Mouse (Mus musculus) spleen, postnatal 0 days (tissue): ENCODE measurements around the gene Tbpl2. TPM values are rescaled to one million over a fixed set of nuclear protein-coding genes. Genes with fewer than 3 reads are reported as not detected.

Experiments
- polyA plus RNA-seq: library from polyadenylated mRNA; unstranded; fragments of >200 nt; fragmentation: Nextera tagmentation; extraction: Ambion mirVana; gene quantifications from 2 replicates; pipeline ENCODE4 v1.2.1, GENCODE M21; 2015

The Tbpl2 gene
- not detected in 2 replicates for polyA plus RNA-seq

GRCm38 (mm10) chr2:24096495-24096894, at the start of gene Tbpl2:
TSS of gene Tbpl2 (minus strand) at chr2:24096595.

GRCm38 (mm10) chr2:24049344-24049990, 46.9 kb downstream of the Tbpl2 start, which contains the start of gene Hnmt:
TSS of gene Hnmt (minus strand) at chr2:24049394.

Other genes starting within 250 kb of the Tbpl2 start
- 1.8 and 2.3 TPM in 2 replicates for gene Hnmt, start 47.2 kb downstream of the Tbpl2 start, polyA plus RNA-seq
- gene Il1f8, start 56.6 kb upstream of the Tbpl2 start, polyA plus RNA-seq: not detected in 2 replicates
- 5.7 and 7.7 TPM in 2 replicates for gene Il1f9, start 89.9 kb upstream of the Tbpl2 start, polyA plus RNA-seq
- gene Il1f6, start 118.8 kb upstream of the Tbpl2 start, polyA plus RNA-seq: not detected in 2 replicates
- gene Il1f5, start 180.4 kb upstream of the Tbpl2 start, polyA plus RNA-seq: not detected in 2 replicates
- not detected in 2 replicates for gene Il1f10, start 194.6 kb upstream of the Tbpl2 start, polyA plus RNA-seq
- 6.5 and 6.7 TPM in 2 replicates for gene Il1rn, start 240.3 kb upstream of the Tbpl2 start, polyA plus RNA-seq